Mouse (Mus musculus) kidney, embryonic 15.5 days (tissue): ENCODE measurements around the gene Piezo1. TPM values are rescaled to one million over a fixed set of nuclear protein-coding genes. Genes with fewer than 3 reads are reported as not detected.
A peak's percentile ranks its signal among the peaks of the same experiment; 100 is the strongest.

ENCODE experiments used
- ATAC-seq: fragments of 200-750 bp; cut with Nextera tagmentation; replicated peaks from 2 replicates; pipeline ENCODE4 v1.8.0; 2017; ENCODE audit warnings: moderate TSS enrichment; ENCODE audit not compliant: low FRiP score
- H3K27ac ChIP-seq: fragments of 300-500 bp; sonication (generic); 2 replicates; pipeline ENCODE4 v1.5.1; 2015; ENCODE audit warnings: mild to moderate bottlenecking, inconsistent platforms
- H3K27me3 ChIP-seq: fragments of 300-500 bp; sonication (generic); 2 replicates; pipeline ENCODE4 v1.6.1; 2015; ENCODE audit warnings: inconsistent platforms
- H3K36me3 ChIP-seq: fragments of 300-500 bp; sonication (generic); 2 replicates; pipeline ENCODE4 v1.6.1; 2015; ENCODE audit warnings: inconsistent platforms
- H3K4me1 ChIP-seq: fragments of 300-500 bp; sonication (generic); 2 replicates; pipeline ENCODE4 v1.6.1; 2015; ENCODE audit warnings: inconsistent platforms
- H3K4me2 ChIP-seq: fragments of 300-500 bp; sonication (generic); 2 replicates; pipeline ENCODE4 v1.6.1; 2015; ENCODE audit warnings: moderate library complexity, mild to moderate bottlenecking, inconsistent platforms
- H3K4me3 ChIP-seq: fragments of 300-500 bp; sonication (generic); replicated peaks from 2 replicates; pipeline ENCODE4 v1.5.1; 2015; ENCODE audit warnings: mild to moderate bottlenecking, inconsistent platforms
- H3K9ac ChIP-seq: fragments of 300-500 bp; sonication (generic); 2 replicates; pipeline ENCODE4 v1.6.1; 2015; ENCODE audit warnings: mild to moderate bottlenecking, inconsistent platforms
- H3K9me3 ChIP-seq: fragments of 300-500 bp; sonication (generic); replicated peaks from 2 replicates; pipeline ENCODE4 v1.6.1; 2016; ENCODE audit warnings: inconsistent platforms
- WGBS: fragments of 180-500 bp; shearing (Covaris S2); methylation state at CpG from one replicate; pipeline ENCODE4 v1.1.7; 2015; ENCODE audit warnings: mixed read lengths; 5-methylcytosine and 5-hydroxymethylcytosine counted together
- polyA plus RNA-seq: library from polyadenylated mRNA; unstranded; fragments of >200 nt; fragmentation: Nextera tagmentation; extraction: Ambion mirVana; gene quantifications from 2 replicates; pipeline ENCODE4 v1.2.1, GENCODE M21; 2015

Piezo1 gene
- polyA plus RNA-seq, 1 experiment from 2014 or later = 17.8 TPM

- Histone ChIP-seq H3K9ac (no peak overlapping the region), H3K4me2 (no peak overlapping the region), H3K4me3 (peak overlapping the region; percentile 100; the same call in 1 of the 2 replicates), H3K27ac (no peak overlapping the region), H3K27me3 (no peaks in the 10 kb centered on the region), H3K4me1 (peaks cover 25% of the 10 kb centered on the region), H3K36me3 (peaks cover 53% of the 10 kb centered on the region), H3K9me3 (no peaks in the 10 kb centered on the region)
- ATAC-seq = no peak
- 91% methylated on average over 8 of the region's 8 CpGs for WGBS
Observed at GRCm38 (mm10) chr8:122473911-122474421, 77.2 kb downstream of the Piezo1 start.

- peaks cover 15% of the 10 kb centered on the region for H3K4me1 ChIP-seq
Observed at GRCm38 (mm10) chr8:122470691-122471090, 80.4 kb downstream of the Piezo1 start.

GRCm38 (mm10) chr8:122469965-122470364 is 81.2 kb downstream of the Piezo1 start:
- WGBS = 87% methylated on average over 10 of the region's 10 CpGs
- no peak for ATAC-seq

More at GRCm38 (mm10) chr8:122470691-122471090, 80.4 kb downstream of the Piezo1 start:
- Histone ChIP-seq H3K4me2 (no peak overlapping the region), H3K9me3 (no peaks in the 10 kb centered on the region), H3K4me3 (no peak overlapping the region), H3K27me3 (no peaks in the 10 kb centered on the region), H3K36me3 (peaks cover 69% of the 10 kb centered on the region), H3K27ac (no peak overlapping the region), H3K9ac (no peak overlapping the region)
- ATAC-seq = no peak
- WGBS = 87% methylated on average over 5 of the region's 5 CpGs

GRCm38 (mm10) chr8:122469407-122469806 is 81.7 kb downstream of the Piezo1 start:
- Histone ChIP-seq H3K4me3 (no peak overlapping the region), H3K4me1 (peaks cover 6% of the 10 kb centered on the region), H3K9me3 (no peaks in the 10 kb centered on the region), H3K27ac (no peak overlapping the region), H3K36me3 (peaks cover 74% of the 10 kb centered on the region), H3K9ac (no peak overlapping the region), H3K27me3 (no peaks in the 10 kb centered on the region), H3K4me2 (no peak overlapping the region)
- no peak for ATAC-seq
- 73% methylated on average over 6 of the region's 6 CpGs for WGBS

More at GRCm38 (mm10) chr8:122469965-122470364, 81.2 kb downstream of the Piezo1 start:
- peaks cover 11% of the 10 kb centered on the region for H3K4me1 ChIP-seq
- no peak overlapping the region for H3K4me3 ChIP-seq
- no peak overlapping the region for H3K27ac ChIP-seq
- no peaks in the 10 kb centered on the region for H3K9me3 ChIP-seq
- no peak overlapping the region for H3K9ac ChIP-seq
- no peaks in the 10 kb centered on the region for H3K27me3 ChIP-seq
- H3K36me3 ChIP-seq = peaks cover 74% of the 10 kb centered on the region
- H3K4me2 ChIP-seq = no peak overlapping the region

GRCm38 (mm10) chr8:122467816-122468215 is 83.3 kb downstream of the Piezo1 start:
- Histone ChIP-seq H3K4me2 (no peak overlapping the region), H3K36me3 (peaks cover 60% of the 10 kb centered on the region), H3K9ac (no peak overlapping the region), H3K4me1 (0 out of 2 replicates have a peak, but pooled peaks cover 3% of the 10 kb centered on the region), H3K27me3 (peaks cover 4% of the 10 kb centered on the region), H3K9me3 (no peaks in the 10 kb centered on the region), H3K4me3 (no peak overlapping the region), H3K27ac (no peak overlapping the region)
- 91% methylated on average over 13 of the region's 13 CpGs for WGBS
- no peak for ATAC-seq

GRCm38 (mm10) chr8:122464985-122465384 is 86.1 kb downstream of the Piezo1 start:
- no peak overlapping the region for H3K4me3 ChIP-seq
- H3K4me2 ChIP-seq = no peak overlapping the region
- H3K27ac ChIP-seq = no peak overlapping the region
- peaks cover 24% of the 10 kb centered on the region for H3K4me1 ChIP-seq
- H3K9me3 ChIP-seq = no peaks in the 10 kb centered on the region
- 67% methylated on average over 7 of the region's 7 CpGs for WGBS
- peaks cover 32% of the 10 kb centered on the region for H3K27me3 ChIP-seq
- H3K9ac ChIP-seq = no peak overlapping the region
- no peak for ATAC-seq
- peaks cover 40% of the 10 kb centered on the region for H3K36me3 ChIP-seq

- Histone ChIP-seq H3K27ac (no peak overlapping the region), H3K4me2 (no peak overlapping the region), H3K4me3 (no peak overlapping the region), H3K36me3 (peaks cover 37% of the 10 kb centered on the region), H3K27me3 (peaks cover 42% of the 10 kb centered on the region), H3K9me3 (no peaks in the 10 kb centered on the region), H3K9ac (no peak overlapping the region), H3K4me1 (peaks cover 25% of the 10 kb centered on the region)
- ATAC-seq = no peak
- 47% methylated on average over 12 of the region's 12 CpGs for WGBS
Observed at GRCm38 (mm10) chr8:122463651-122464640, 87.2 kb downstream of the Piezo1 start.

GRCm38 (mm10) chr8:122462510-122462909 is 88.6 kb downstream of the Piezo1 start:
- no peak for ATAC-seq
- Histone ChIP-seq H3K27ac (no peak overlapping the region), H3K4me2 (no peak overlapping the region), H3K9me3 (no peaks in the 10 kb centered on the region), H3K27me3 (peaks cover 55% of the 10 kb centered on the region), H3K4me1 (peaks cover 25% of the 10 kb centered on the region), H3K36me3 (peaks cover 23% of the 10 kb centered on the region), H3K4me3 (no peak overlapping the region), H3K9ac (no peak overlapping the region)
- 68% methylated on average over 8 of the region's 8 CpGs for WGBS

- 58% methylated on average over 11 of the region's 11 CpGs for WGBS
- Histone ChIP-seq H3K9ac (no peak overlapping the region), H3K4me2 (0 out of 2 replicates have a peak overlapping the region, but pooled peaks have one; percentile 63), H3K36me3 (peaks cover 14% of the 10 kb centered on the region), H3K4me3 (no peak overlapping the region), H3K9me3 (no peaks in the 10 kb centered on the region), H3K4me1 (peaks cover 25% of the 10 kb centered on the region), H3K27ac (no peak overlapping the region; the same call in 1 of the 2 replicates), H3K27me3 (peaks cover 64% of the 10 kb centered on the region)
- ATAC-seq = no peak
Observed at GRCm38 (mm10) chr8:122461473-122462148, 89.5 kb downstream of the Piezo1 start.

- WGBS = 1% methylated on average over 56 of the region's 56 CpGs
Observed at GRCm38 (mm10) chr8:122460524-122461472, 90.3 kb downstream of the Piezo1 start, which contains the start of gene Snai3. Gene Snai3, minus strand, starts transcription at chr8:122460733.

GRCm38 (mm10) chr8:122459990-122460389 is 91.1 kb downstream of the Piezo1 start:
- no peak for ATAC-seq
- 26% methylated on average over 7 of the region's 7 CpGs for WGBS
- H3K4me1 ChIP-seq = peaks cover 25% of the 10 kb centered on the region
- H3K4me3 ChIP-seq = peak overlapping the region; percentile 38
- no peaks in the 10 kb centered on the region for H3K36me3 ChIP-seq
- no peaks in the 10 kb centered on the region for H3K9me3 ChIP-seq
- no peak overlapping the region for H3K27ac ChIP-seq
- H3K4me2 ChIP-seq = peak overlapping the region; percentile 63
- 0 out of 2 replicates have a peak overlapping the region, but pooled peaks have one; percentile 2 for H3K9ac ChIP-seq
- peaks cover 67% of the 10 kb centered on the region for H3K27me3 ChIP-seq

More at GRCm38 (mm10) chr8:122460524-122461472, 90.3 kb downstream of the Piezo1 start, which contains the start of gene Snai3:
- H3K27me3 ChIP-seq = peaks cover 67% of the 10 kb centered on the region
- H3K36me3 ChIP-seq = peaks cover 6% of the 10 kb centered on the region
- peak; percentile 88 for ATAC-seq
- H3K4me1 ChIP-seq = peaks cover 25% of the 10 kb centered on the region
- H3K9me3 ChIP-seq = no peaks in the 10 kb centered on the region
- 0 out of 2 replicates have a peak within 1 kb of the TSS, but pooled peaks have one; percentile 2 for H3K9ac ChIP-seq
- H3K4me3 ChIP-seq = peak within 1 kb of the TSS; percentile 38
- peak within 1 kb of the TSS; percentile 63 for H3K4me2 ChIP-seq
- no peak within 1 kb of the TSS for H3K27ac ChIP-seq
